Mouse (Mus musculus) limb, embryonic 13.5 days (tissue): ENCODE results near the gene Ifi27l2b. TPM values are rescaled to one million over a fixed set of nuclear protein-coding genes. Genes with fewer than 3 reads are reported as not detected.
A peak's percentile ranks its signal among the peaks of the same experiment; 100 is the strongest.
"Not testable (repeated sequence)": the region's sequence is repeated elsewhere in the genome, so short reads cannot be mapped to it uniquely, and the experiment has no call there.

Experiments
- ATAC-seq: fragments of 200-750 bp; cut with Nextera tagmentation; 2 replicates; pipeline ENCODE4 v1.8.0; 2017; ENCODE audit warnings: low read depth, moderate number of reproducible peaks, moderate TSS enrichment; ENCODE audit not compliant: low FRiP score
- H3K27ac ChIP-seq: fragments of 300-500 bp; sonication (generic); 2 replicates; pipeline ENCODE4 v1.5.1; 2015; ENCODE audit warnings: inconsistent platforms, mild to moderate bottlenecking, moderate library complexity
- H3K27me3 ChIP-seq: fragments of 300-500 bp; sonication (generic); 2 replicates; pipeline ENCODE4 v1.6.1; 2015; ENCODE audit warnings: mild to moderate bottlenecking, inconsistent platforms
- H3K36me3 ChIP-seq: fragments of 300-500 bp; sonication (generic); 2 replicates; pipeline ENCODE4 v1.6.1; 2015; ENCODE audit warnings: inconsistent platforms, mild to moderate bottlenecking, moderate library complexity
- H3K4me1 ChIP-seq: fragments of 300-500 bp; sonication (generic); 2 replicates; pipeline ENCODE4 v1.6.1; 2015; ENCODE audit warnings: inconsistent platforms
- H3K4me2 ChIP-seq: fragments of 300-500 bp; sonication (generic); replicated peaks from 2 replicates; pipeline ENCODE4 v1.6.1; 2015; ENCODE audit warnings: inconsistent platforms, mild to moderate bottlenecking, moderate library complexity
- H3K4me3 ChIP-seq: fragments of 300-500 bp; sonication (generic); 2 replicates; pipeline ENCODE4 v1.5.1; 2015; ENCODE audit warnings: moderate library complexity, mild to moderate bottlenecking, inconsistent platforms
- H3K9ac ChIP-seq: fragments of 300-500 bp; sonication (generic); 2 replicates; pipeline ENCODE4 v1.6.1; 2015; ENCODE audit warnings: mild to moderate bottlenecking, inconsistent platforms
- H3K9me3 ChIP-seq: fragments of 300-500 bp; sonication (generic); 2 replicates; pipeline ENCODE4 v1.6.1; 2016; ENCODE audit warnings: inconsistent platforms
- WGBS: fragments of 180-500 bp; shearing (Covaris S2); methylation state at CpG from one replicate; pipeline ENCODE4 v1.1.7; 2015; 5-methylcytosine and 5-hydroxymethylcytosine counted together
- polyA plus RNA-seq: library from polyadenylated mRNA; unstranded; fragments of >200 nt; fragmentation: Nextera tagmentation; extraction: Ambion mirVana; gene quantifications from 2 replicates; pipeline ENCODE4 v1.2.1, GENCODE M21; 2015

Ifi27l2b gene
- polyA plus RNA-seq, 1 experiment from 2014 or later = not detected

DNA sequence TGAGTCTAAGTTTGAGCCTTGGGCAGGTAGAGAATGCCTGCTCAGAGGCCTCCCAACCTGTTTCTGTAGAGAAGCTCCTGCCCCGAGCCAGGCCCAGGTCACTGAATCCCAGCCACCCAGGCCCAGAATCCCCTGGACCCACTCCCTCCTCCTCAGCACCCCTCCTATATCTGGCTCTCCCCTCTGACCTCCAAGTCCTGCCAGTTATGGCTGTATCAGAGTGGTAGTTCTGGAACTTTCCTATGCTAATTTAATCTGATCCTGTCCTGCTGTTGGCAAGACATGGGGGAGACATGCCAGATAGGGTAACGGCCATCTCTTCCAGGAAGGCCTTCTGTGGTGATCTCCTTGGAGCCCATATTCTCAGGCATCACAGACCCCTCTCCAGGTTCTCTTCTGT is 25.8 kb upstream of the Ifi27l2b start:
- no peak overlapping the region for H3K4me3 ChIP-seq
- H3K9ac ChIP-seq = no peak overlapping the region
- H3K27me3 ChIP-seq = no peaks in the 10 kb centered on the region
- no peak overlapping the region for H3K4me2 ChIP-seq
- WGBS = 76% methylated on average over 2 of the region's 2 CpGs
- no peak for ATAC-seq
- no peaks in the 10 kb centered on the region for H3K9me3 ChIP-seq
- H3K4me1 ChIP-seq = no peaks in the 10 kb centered on the region
- H3K36me3 ChIP-seq = no peaks in the 10 kb centered on the region
- no peak overlapping the region for H3K27ac ChIP-seq

DNA sequence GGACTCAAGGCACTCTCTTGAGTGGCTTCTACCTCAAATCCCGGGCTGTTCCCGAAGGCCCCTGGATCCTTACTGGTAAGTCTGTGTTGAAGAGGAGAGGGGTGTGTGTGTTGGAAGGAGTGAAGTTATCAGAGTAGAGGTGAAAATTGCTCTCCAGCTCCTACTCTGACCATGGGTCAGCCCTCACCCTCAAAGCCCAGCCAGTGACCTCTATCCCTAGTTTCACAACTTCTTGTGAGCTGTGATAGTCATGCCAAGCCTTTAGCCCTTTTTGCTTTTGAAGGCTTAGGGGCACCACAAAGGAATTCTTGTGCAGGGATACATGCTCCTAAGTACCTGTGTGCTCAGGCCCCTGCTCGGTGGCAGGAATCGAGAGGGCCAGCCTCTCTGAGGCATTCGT is 24.6 kb upstream of the Ifi27l2b start:
- no peaks in the 10 kb centered on the region for H3K27me3 ChIP-seq
- H3K9ac ChIP-seq = no peak overlapping the region
- no peak overlapping the region for H3K4me2 ChIP-seq
- no peak for ATAC-seq
- H3K36me3 ChIP-seq = no peaks in the 10 kb centered on the region
- H3K4me1 ChIP-seq = no peaks in the 10 kb centered on the region
- WGBS = 71% methylated on average over 5 of the region's 5 CpGs
- no peak overlapping the region for H3K27ac ChIP-seq
- H3K4me3 ChIP-seq = no peak overlapping the region
- H3K9me3 ChIP-seq = no peaks in the 10 kb centered on the region

DNA sequence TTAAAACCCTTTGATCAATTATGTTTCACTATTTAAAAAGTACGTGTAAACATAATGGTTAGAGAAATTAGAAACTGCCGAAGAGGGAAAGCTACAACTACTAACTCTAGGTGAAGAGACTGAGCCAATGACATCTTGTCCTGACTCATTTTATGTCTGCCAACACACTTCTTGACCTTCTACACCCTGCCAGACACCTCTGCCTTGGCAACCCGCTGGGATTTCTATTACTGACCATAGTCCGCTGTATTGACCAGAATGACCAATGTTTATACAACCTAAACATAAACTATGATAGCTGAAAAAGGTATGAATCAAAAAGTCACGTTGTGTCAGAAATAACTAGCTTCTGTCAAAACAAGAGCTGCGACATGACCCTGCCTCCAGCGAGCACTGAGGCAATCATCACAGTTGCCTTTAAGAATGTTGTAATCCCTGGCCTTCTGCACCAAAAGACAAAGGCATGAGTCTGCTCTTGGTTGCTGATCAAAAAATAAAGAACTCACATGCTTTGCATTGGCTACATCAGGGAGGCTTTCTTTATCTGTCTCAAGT is 20.5 kb upstream of the Ifi27l2b start:
- Histone ChIP-seq H3K36me3 (no peaks in the 10 kb centered on the region), H3K4me2 (no peak overlapping the region), H3K9ac (no peak overlapping the region), H3K9me3 (no peaks in the 10 kb centered on the region), H3K27me3 (no peaks in the 10 kb centered on the region), H3K4me1 (no peaks in the 10 kb centered on the region), H3K4me3 (no peak overlapping the region), H3K27ac (no peak overlapping the region)
- 74% methylated on average over 7 of the region's 7 CpGs for WGBS
- no peak for ATAC-seq

DNA sequence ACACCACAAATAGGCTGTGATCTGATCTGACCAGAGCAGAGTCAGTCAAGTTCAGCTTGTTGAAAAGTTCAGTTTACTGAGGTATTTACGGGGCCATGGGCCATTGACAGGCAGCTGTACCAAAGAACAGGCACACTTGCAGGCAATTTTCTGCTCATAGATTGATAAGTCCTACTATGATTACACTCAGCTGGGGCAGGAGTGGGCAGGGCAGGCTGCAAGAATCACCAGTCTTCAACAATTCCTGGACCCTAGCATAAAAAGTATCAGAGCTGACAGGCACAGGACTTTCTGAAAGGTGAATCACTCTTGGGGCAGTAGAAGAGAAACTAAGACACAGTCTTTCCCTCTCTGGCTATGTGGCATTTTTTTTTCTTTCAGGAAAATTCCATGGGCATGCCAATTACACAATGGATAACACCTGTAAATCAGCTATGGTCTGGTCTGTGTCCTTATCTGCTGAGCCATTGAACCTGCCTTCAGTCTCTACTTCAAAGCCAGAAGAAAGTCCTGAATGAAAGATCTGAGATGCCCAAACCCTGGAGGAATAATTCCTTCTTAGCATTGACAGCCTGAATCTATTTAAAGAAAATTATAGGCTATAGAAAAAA is 19.9 kb upstream of the Ifi27l2b start:
- Histone ChIP-seq H3K9me3 (no peaks in the 10 kb centered on the region), H3K27ac (no peak overlapping the region), H3K4me3 (no peak overlapping the region), H3K36me3 (no peaks in the 10 kb centered on the region), H3K4me2 (no peak overlapping the region), H3K9ac (no peak overlapping the region), H3K4me1 (no peaks in the 10 kb centered on the region), H3K27me3 (no peaks in the 10 kb centered on the region)
- WGBS = 58% methylated on average over 1 of the region's 1 CpGs
- no peak for ATAC-seq

DNA sequence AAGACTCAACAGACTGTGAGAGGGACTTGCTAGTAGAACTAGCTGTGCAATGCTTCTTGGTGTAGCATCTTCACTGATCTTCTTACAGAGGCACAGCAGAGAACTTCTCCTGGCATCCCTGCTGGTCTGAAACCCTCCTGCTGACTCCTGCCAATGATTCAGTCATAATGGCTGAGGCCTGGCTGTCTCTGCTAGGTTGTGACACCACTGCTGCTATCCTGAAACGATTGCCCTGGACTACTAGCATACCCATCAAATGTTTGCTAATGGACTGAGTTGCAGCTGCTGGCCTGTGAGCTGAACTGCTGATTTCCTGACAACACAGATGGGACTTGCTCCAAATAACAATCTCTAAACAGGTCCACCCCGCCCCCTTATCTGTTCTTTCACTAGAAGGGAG is 17.5 kb upstream of the Ifi27l2b start:
- H3K27ac ChIP-seq = no peak overlapping the region
- no peaks in the 10 kb centered on the region for H3K36me3 ChIP-seq
- no peak for ATAC-seq
- no peaks in the 10 kb centered on the region for H3K4me1 ChIP-seq
- H3K27me3 ChIP-seq = no peaks in the 10 kb centered on the region
- no peak overlapping the region for H3K4me2 ChIP-seq
- H3K9ac ChIP-seq = no peak overlapping the region
- no peak overlapping the region for H3K4me3 ChIP-seq
- no peaks in the 10 kb centered on the region for H3K9me3 ChIP-seq
- WGBS = 55% methylated on average over 2 of the region's 2 CpGs

DNA sequence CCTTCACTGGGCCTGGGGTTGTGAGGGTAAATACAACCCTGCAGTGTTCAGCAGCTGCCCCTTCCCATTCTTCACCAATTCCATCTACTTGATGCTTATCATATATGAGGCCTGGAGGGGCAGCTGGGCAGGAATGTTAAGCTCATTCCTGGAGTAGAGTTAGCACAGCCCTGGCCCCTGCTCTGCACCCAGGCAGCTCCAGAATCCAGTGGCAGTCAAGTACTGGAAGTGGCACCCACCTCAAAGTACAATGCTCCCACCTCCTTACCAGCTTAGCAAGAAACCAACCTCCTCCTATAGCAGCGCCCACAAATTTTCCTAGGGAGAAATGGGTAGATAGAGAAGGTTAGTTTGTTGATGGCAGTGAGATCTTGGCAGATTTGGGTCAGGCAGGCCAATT is 296 bp downstream of the Ifi27l2b start:
- ATAC-seq, H3K27me3 ChIP-seq, H3K4me2 ChIP-seq, H3K9me3 ChIP-seq, H3K4me3 ChIP-seq, H3K27ac ChIP-seq, H3K36me3 ChIP-seq, H3K4me1 ChIP-seq, H3K9ac ChIP-seq: not testable (repeated sequence)
- no CpG with 5 or more reads among the region's 1 CpGs for WGBS

DNA sequence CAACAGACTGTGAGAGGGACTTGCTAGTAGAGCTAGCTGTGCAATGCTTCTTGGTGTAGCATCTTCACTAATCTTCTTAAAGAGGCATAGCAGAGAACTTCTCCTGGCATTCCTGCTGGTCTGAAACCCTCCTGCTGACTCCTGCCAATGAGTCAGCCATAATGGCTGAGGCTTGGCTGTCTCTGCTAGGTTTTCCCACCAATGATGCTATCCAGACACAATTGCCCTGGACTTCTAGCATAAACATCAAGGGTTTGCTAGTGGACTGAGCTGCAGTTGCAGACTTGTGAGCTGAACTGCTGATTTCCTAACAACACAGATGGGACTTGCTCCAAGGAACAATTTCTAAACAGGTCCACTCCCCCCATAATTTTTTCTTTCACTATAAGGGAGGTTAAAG is 3.7 kb downstream of the Ifi27l2b start:
- H3K36me3 ChIP-seq = no peaks in the 10 kb centered on the region
- H3K27me3 ChIP-seq = no peaks in the 10 kb centered on the region
- no peak overlapping the region for H3K4me3 ChIP-seq
- no peak for ATAC-seq
- no peak overlapping the region for H3K9ac ChIP-seq
- H3K9me3 ChIP-seq = no peaks in the 10 kb centered on the region
- H3K4me1 ChIP-seq = no peaks in the 10 kb centered on the region
- H3K4me2 ChIP-seq = no peak overlapping the region
- H3K27ac ChIP-seq = no peak overlapping the region

DNA sequence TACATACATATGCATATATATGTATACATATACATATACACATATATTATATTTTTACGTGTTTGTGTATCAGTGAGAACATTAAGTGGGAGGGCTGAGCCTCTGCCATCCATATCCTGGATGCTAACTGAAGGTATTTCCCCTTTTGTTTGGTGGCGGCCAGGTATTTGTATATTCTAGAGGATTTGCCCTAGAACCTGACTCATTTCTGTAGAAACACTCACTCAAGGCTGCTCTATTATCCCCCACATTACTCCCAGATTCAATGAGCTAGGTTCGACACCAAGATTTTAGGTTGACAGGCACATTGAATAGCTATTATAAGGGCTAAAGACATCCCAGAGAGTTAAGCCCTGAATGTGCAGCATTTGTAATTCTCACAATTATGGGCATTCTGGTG is 12.0 kb downstream of the Ifi27l2b start:
- H3K9ac ChIP-seq = no peak overlapping the region
- H3K36me3 ChIP-seq = no peaks in the 10 kb centered on the region
- no peaks in the 10 kb centered on the region for H3K4me1 ChIP-seq
- no peak overlapping the region for H3K27ac ChIP-seq
- H3K4me3 ChIP-seq = no peak overlapping the region
- no peaks in the 10 kb centered on the region for H3K27me3 ChIP-seq
- H3K4me2 ChIP-seq = no peak overlapping the region
- ATAC-seq = no peak
- 79% methylated on average over 3 of the region's 3 CpGs for WGBS
- H3K9me3 ChIP-seq = no peaks in the 10 kb centered on the region

DNA sequence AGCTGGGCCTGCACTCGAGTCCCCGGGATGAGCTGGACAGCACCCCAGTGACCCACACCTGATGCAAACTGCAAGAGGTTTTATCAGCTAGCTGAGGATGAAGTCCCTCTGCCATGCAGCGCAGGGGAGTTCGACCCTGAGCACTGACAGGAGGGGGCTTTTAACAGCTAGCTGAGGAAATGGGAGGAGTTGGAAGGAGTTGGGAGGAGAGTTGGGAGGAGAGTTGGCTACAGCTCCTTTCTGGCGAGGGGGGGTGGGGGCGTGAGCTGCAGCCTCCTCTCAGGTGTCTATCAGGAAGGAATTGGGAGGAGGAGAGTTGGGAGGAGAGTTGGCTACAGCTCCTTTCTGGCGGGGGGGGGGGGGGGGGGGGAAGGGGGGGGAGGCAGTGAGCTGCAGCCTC is 12.8 kb downstream of the Ifi27l2b start:
- not testable (repeated sequence) for H3K9ac ChIP-seq, H3K4me1 ChIP-seq, H3K4me3 ChIP-seq, H3K4me2 ChIP-seq, H3K27ac ChIP-seq, ATAC-seq, H3K9me3 ChIP-seq, H3K36me3 ChIP-seq, H3K27me3 ChIP-seq
- 32% methylated on average over 6 of the region's 7 CpGs for WGBS

DNA sequence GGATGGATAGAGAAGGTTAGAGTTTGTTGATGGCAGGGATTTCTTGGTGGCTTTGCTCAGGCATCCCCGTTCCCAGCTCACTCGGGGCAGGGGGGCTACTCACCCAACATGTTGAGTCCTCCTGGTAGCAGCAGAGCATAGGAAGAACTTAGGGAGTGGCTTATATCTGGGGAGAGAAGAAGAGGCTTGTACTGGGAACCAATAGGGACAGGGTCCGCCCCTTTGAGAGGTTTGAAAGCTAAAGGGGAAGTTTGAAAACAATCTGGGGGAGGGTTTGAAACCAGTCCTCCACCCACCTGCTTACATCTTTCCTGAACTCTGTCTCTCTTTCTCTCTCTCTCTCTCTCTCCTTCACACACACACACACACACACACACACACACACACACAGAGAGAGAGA is 13.5 kb downstream of the Ifi27l2b start, which contains the start of gene Ifi27l2a:
TSS of gene Ifi27l2a (minus strand) at position 157 of the 400 bp plus-strand sequence.
- Histone ChIP-seq H3K9me3 (no peaks in the 10 kb centered on the region), H3K36me3 (no peaks in the 10 kb centered on the region), H3K27ac (no peak within 1 kb of the TSS), H3K27me3 (no peaks in the 10 kb centered on the region), H3K9ac (no peak within 1 kb of the TSS), H3K4me2 (no peak within 1 kb of the TSS), H3K4me1 (no peaks in the 10 kb centered on the region), H3K4me3 (no peak within 1 kb of the TSS)
- 52% methylated on average over 3 of the region's 3 CpGs for WGBS
- ATAC-seq = no peak

DNA sequence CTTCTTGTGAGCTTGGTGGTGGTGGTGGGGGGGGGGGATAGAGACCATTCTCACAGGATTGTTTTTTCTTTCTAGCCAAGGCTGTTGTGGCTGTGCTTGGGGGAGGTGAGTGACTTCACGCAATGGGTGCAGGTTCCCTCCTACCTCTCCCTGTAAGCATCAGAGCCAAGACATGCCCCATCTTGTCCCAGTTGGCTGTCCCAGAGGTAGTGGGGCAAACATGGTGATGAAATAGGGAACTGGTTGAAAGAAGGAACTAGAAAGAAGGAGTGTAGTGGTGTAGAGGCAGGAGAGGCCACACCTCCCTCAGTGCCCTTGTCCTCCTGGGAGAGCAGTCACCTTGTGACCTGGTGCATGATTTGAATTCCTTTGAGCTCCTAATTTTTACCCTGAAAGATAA is 19.4 kb downstream of the Ifi27l2b start:
- H3K4me1 ChIP-seq = 0 out of 2 replicates have a peak, but pooled peaks cover 4% of the 10 kb centered on the region
- H3K4me2 ChIP-seq = no peak overlapping the region
- H3K27me3 ChIP-seq = no peaks in the 10 kb centered on the region
- H3K9me3 ChIP-seq = no peaks in the 10 kb centered on the region
- H3K36me3 ChIP-seq = no peaks in the 10 kb centered on the region
- no peak overlapping the region for H3K9ac ChIP-seq
- no peak overlapping the region for H3K27ac ChIP-seq
- H3K4me3 ChIP-seq = no peak overlapping the region
- WGBS = 87% methylated on average over 1 of the region's 1 CpGs
- no peak for ATAC-seq

DNA sequence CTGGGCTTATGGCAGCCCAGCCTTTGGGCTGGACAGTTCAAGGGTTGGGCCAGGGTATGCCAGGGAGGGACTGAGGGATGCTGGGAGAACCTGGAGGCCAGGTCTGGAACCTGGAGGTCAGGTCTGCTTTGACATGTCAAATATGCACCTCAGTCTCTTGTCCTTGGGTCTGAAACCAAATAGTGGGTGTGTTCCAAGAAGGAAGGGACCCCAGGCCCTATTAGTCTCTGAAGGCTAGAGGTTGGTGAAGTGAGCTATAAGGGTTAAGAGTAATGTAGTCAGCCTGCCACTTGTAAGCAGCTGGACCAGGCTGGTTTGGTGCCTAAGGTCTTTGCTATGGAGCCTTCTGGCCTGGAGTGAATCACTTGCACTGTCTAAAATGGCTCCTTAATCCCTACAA is 22.2 kb downstream of the Ifi27l2b start:
- ATAC-seq = no peak
- Histone ChIP-seq H3K36me3 (no peaks in the 10 kb centered on the region), H3K9ac (no peak overlapping the region), H3K9me3 (no peaks in the 10 kb centered on the region), H3K4me2 (peak overlapping the region; percentile 43), H3K27ac (no peak overlapping the region), H3K27me3 (no peaks in the 10 kb centered on the region), H3K4me1 (0 out of 2 replicates have a peak, but pooled peaks cover 4% of the 10 kb centered on the region), H3K4me3 (peak overlapping the region; percentile 30; the same call in 1 of the 2 replicates)
